Mouse (Mus musculus) lung, postnatal 4 days (tissue): Measurements from ENCODE around the gene Cdca7.
A peak's percentile ranks its signal among the peaks of the same experiment; 100 is the strongest.

Source experiments
- DNase-seq, 2 experiments: peaks; one replicate each; pipeline ENCODE4 v3.0.0; 2021

Gene Cdca7

DNA sequence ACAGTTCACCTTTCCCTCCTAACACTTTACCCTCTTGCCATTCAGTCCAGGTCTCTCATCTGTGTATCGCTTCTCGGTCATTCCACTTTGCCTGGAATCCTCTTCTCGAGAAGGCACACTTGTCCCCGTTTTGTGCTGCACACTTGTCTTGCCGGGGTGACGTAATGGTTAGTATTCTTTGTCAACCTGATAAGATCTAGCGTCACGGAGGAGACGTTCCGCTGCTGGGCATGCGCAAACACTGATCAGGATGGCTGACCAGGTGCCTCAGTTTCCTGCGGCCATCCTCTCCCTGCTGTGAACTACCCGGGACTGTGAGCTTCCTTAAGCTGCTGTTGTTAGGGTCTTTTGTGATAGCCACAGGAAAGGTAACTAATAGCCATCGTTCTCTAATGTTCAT, 17.1 kb downstream of the Cdca7 start:
- DNase-seq, result no peak

DNA sequence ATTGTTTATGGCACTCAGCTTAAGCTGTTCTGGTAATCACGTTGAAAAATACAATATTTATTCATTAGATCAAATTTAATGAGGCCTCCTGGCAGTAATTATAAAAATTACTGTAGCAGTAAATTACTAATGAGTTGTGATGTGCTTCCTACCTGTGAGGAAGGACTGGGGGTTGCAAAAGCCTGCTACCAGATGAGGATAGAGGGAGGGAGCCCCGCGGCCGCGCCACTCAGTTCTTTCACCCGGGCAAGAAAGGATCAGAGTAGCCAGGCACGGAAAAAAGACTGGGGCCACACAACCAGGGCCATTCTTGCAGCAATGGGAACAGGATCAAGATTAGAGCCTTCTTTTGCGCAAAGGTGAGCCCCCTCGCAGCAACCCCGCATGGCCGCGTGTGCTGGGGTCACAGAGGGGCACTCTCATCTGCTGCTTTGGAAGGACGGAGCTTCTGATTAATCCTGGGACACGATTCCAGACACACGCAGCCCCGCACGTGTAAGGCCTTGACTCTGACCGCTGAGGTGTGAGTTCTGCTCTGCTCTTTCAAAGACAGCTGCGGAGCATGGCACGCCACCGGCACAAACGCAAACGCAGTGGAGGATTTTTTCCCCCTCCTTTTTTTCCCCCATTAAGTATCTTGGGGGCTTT, 23.2 kb downstream of the Cdca7 start:
- no peak for DNase-seq

DNA sequence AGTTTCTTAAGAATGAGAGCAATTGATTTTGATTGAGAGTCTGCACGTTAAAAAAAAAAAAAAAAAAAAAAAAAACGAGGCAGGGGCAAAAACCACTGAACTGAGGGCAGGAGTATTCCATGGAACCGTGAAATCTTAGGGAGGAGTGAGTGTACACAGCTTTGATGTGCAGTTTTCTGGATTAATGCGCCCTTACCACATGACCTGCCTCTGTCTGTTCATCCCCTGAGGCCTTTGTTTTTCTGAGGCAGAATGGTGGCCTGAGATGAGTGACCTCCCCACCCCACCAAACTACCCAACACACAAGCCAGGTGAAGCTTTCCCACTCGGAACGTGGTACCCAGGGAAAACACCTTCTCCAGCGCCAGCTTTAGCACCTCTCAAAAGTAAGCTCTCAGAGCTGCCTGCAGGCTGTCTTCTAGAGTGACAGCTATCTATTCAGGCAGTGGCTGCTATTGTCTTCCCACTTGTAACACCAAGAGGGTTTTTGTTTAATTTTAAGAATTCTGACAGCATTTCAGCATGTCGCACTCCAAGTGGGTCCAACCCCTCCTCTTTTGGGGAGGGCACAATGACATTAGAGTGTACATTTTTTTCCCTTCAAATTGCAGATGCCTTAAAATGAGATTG, 23.9 kb downstream of the Cdca7 start:
- no peak for DNase-seq

DNA sequence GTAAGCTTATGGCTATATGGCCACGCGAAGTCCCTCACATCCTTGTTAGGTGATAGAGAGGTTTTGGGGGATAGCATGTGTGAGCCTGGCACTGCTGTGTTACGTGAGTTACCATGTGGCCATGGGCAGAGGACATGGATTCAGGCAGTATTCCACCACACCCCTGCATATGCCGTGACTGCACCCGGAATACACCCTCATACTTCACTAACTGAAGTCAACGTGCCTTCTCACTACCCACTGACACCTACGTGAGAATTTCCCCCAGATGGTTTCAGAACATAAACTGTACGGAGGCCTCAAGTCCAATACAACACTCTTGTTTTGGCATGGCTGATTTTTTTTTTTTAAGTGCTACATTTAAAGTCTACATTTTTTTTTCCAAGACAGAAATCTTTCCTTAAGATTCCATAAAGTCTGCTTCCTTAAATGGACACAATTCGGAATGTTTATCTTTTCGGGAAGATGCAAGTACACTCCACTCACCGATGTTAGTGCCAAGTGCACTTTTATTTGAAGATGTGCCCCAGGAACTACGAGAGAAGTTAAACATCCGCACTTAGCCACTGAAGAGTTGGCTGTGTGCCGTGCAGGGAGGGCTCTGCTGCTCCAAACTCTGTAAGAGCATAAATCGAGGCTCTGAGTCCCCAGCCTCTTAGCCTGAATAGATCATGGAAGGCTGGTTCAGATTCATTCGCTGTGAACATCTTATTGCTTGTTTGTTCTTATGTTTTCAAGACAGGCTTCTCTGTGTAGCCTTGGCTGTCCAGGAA, 26.3 kb downstream of the Cdca7 start:
- peak; percentile 63 to 76 for DNase-seq

DNA sequence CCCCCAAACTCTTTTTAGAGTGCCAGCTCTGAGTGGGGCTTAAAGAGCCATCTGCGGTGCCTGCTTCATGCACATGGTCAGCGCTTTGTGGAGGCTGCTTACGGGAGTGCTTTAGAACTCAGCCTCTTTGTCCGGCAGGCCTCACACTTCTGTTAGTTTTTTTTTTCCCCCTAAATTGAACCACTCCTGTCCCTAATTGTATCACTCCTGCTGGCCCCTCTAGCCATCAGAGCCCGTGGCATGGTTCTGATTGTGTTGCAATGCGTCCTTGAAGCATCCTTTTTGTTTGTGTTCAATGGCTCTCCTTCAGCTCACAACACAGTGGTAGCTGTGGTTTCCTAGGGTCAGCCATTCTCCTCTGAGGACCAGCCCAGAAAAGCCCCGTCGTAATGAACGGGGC, 27.7 kb downstream of the Cdca7 start:
- DNase-seq, result no peak

DNA sequence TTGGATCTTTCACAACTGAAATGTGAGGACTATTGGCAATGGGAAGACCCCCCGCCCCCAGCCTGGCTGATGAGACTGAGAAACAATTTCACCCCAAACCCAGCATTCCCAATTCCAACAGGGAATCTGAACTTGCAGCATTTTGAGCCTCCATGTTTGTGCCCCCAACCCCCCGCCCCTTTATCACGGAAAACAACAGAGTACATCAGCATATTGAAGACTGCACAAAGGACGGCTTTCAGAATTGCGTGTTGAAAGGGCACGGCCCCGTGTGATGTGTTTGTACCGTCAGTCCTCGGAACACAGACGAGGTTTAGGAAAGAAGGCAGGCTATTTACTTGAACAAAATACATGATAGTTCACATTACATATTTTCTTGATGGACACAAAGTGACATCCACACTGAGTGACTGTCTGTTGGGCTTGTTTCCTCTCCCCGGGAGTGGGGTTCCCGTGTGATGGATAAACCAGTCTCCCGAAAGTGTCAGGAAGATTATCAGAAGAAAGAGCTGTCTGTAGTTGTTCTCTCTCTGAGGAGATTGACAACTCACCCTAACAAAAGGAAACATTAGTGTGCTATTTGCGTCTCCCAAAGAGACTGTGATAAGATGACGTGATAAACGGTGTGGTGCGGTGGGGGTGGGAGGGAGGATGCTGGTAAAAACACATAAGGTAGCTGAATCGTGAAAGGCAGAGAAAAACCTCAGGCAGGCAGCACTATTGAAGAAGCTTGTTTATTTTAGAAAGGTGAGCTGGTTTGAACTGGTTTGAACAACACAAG, 32.1 kb downstream of the Cdca7 start:
- no peak for DNase-seq

DNA sequence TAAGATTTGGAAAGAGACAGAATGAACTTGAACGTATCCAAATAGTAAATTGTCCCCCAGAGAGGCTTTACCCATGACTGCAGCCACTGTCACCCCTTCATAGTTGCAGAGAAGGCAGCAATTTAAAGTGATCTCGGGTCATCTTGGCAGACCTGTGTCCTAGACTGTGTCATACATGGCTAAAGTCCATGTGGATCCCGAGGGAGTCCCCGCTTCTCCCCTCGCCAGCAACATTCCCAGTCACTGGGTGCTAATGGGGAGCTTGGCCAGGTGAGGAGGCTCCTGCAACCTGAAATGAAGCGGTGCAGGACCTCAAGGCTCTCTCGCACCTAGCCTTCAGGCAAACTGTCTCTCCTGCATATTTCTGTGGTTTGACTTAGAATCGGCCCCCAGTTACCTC, 32.9 kb downstream of the Cdca7 start:
- DNase-seq, result no peak

DNA sequence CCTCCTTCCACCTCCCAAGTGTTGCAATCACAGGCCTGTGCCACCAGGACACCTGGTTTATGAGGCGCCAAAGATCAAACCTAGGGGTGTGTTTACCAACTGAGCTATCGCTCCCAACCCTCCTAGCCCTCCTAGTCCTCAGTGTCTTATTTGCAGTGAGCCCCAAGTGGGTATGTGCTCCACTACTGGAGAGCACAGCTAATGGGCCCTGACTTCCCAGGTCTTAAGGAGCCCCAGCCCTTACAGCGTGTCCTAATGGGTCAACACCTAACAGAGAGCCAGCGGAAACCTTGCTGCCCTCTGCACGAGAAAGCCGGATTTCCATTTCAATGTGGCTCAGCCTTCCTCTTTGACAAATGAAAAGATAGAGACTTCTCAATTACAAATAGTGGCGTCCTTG, 39.6 kb downstream of the Cdca7 start:
- no peak for DNase-seq

DNA sequence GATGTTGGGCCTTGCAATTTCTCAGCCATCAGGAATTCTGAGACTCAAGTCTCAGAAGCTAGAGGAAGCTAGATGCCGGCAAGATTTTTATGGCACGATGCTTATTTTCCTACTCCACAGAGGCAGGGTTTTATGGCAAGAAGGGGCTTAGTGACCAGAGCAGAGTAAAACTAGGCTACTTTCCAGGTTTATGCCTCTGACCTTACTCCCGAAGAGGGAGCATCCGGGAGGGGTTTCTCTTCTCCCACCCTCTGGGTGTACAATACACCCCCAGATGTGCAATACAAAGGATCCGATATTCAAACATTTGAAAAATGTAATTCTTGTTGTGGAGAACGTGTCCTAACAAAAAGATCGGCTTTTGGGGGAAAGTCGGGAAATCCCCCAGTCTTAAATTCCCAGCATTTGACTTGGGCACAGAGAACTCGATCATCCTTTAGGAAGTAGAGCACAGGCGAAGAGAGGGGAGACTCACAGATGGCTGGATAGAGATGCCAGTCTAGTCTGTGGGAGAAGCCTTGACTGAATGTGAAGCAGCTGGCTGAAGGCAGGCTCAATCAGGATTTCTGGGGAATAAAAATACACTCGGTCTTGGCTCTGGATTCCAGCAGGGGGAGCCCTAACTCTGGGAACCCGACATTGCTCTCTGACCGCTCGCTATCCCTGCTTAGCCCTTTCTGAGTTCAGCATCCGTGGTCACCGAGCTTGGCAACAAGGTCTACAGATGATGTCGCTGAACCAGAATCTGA, 40.2 kb downstream of the Cdca7 start:
- DNase-seq, result peak; percentile 79 to 86

DNA sequence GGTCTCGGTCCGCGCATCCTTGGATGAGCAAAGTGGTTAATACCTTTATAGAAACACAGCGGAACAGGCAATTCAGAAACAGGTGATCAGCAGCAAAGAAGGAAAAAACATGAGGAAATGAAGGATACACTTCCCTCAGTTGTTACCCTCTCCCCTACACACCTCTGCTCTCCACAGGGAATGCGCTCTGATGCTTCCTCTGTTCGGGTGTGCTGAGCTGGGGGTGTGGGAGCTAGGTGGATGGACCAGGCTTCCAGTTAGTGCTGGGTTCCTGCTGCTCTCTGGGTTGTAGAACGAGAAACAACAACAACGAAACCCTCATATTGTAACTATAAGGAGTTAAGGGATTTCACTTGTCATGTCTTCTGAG, 40.7 kb downstream of the Cdca7 start:
- no peak for DNase-seq

DNA sequence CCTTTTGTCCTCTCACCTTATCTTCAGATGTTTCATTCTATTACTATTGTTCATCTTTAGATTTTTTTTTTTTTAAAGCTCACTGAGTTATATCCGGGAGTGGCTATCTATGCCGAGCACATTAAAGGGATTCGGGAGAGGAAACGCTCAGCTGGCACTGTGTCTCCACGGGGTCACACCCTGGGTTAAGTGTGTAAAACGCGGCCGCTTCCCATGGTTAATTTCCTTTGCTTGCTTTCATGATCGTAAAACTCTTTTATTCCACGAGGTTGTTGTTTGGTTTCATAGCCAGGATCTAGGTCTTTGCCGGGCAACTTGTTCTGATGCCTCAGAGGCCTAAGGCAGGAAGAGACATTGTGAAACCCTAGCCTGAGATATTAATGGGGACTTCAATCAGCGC, 48.1 kb downstream of the Cdca7 start:
- DNase-seq, result no peak

DNA sequence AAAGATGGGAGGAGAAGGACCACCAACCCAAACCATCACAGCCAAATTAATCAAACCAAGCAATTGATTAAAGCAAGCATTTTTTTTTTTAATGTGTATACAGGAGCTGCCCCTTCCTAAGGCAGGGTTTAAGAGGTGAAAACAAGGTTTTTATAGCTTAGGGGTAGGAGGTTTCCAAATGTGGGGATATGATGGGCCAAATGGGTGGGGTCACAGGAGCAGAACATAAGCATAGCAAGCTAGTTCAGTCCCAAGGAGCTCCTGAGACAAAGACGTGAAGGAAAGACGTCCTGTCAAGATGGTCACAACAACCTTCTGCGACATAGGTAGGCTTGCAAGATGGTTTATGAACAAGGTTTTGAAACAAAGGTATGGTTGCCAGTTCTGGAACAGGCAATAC, 49.6 kb downstream of the Cdca7 start:
- no peak for DNase-seq

DNA sequence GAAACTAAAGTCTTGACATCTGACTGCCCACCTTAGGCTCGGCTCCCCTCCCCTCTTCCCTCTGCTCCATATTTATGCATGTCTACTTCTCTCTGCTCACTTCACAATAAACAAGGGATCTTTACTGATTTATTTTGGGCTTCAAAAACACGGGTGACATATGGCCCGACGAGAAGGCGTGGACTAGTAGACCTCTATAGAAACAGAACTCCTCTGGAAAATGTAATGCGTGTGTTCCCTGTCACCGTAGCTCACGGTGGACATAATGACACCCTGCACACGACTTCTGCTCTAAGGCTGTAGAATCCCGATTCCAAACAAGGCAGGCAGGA, 53.0 kb downstream of the Cdca7 start:
- no peak for DNase-seq

DNA sequence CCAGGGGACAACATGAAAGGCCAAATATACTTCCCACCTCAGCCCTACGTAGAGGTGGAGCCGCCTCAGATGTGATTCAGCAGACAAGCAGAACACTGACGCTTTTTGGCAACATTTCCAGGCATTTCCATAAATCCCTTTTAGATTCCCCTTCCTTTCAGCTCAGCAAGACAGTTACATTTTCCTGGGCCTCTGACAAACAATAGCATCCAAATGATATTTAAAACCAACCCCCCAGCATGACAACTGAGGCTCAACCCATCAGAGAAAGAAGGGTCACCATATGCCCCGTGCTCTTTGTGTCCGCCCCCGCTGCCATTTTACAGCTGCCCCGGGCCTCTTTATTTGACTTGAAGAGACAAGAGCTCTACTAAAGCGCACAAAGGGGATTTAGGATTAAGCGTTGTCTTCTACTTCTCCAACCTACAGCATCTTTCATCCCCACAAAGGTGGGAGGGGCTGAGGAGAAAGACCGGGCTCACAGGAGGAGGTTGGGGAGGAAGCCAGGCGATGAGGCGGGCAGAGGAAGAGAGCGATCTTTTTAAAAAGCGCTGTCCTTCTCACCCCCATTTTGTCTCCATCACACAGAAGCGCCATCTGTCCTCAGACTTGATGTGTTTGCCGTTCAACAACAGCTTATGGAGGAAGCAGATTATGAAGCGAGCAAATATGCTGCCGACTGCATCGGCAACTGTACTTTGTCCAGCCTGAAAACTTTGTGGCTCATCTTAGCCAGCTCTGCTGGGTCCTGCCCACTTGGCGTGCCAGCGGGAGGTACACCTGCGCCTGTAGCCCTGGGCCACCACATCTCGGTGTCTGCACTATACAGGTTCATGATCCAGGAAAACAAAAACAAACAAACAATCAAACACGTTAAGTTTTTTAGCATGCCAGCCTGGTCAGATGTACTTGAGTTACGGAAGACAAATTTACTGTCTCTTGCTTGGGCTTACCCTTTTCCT, 53.7 kb downstream of the Cdca7 start:
- no peak for DNase-seq

DNA sequence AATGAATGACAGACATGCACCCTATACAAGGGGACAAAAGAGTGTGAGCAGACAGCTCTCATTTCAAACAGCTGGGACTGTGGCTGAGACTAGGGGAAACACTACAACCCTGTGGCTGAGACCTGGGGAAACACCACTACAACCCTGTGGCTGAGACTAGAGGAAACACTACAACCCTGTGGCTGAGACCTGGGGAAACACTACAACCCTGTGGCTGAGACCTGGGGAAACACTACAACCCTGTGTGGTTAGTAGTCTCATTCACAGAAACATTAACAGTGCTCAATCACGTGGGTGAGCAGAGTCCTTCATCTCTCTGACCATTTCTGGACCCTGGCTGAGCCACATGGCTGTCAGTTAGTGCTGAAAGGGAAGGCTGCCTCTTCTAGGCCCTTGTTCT, 59.9 kb downstream of the Cdca7 start:
- no peak for DNase-seq
